Mouse (Mus musculus): ENCODE results near the gene 4930404H24Rik.

GRCm38 (mm10) chr2:153467372-153467771, 25.2 kb upstream of the 4930404H24Rik start:
- no peak for TF ChIP-seq MAFK (IDR thresholded peaks at IDR 0.05; ENCODE audit: insufficient read depth, low read depth, low read length)
- TF ChIP-seq CHD2 (IDR thresholded peaks at IDR 0.05; ENCODE audit: low read depth, low read length), result no peak
- no peak for TF ChIP-seq ZNF384 (IDR thresholded peaks at IDR 0.05; ENCODE audit: low read depth, low read length)
